Mouse (Mus musculus) heart, embryonic 15.5 days (tissue): ENCODE measurements around the gene Atad2b. TPM values are rescaled to one million over a fixed set of nuclear protein-coding genes. Genes with fewer than 3 reads are reported as not detected.

Source experiments
- ATAC-seq: fragments of 200-750 bp; cut with Nextera tagmentation; replicated peaks from 2 replicates; pipeline ENCODE4 v1.8.0; 2017; ENCODE audit warnings: low read depth, moderate TSS enrichment; ENCODE audit not compliant: insufficient number of reproducible peaks, insufficient read depth, low FRiP score
- H3K27ac ChIP-seq: fragments of 300-500 bp; sonication (generic); 2 replicates; pipeline ENCODE4 v1.5.1; 2015; ENCODE audit warnings: mild to moderate bottlenecking, inconsistent platforms
- H3K27me3 ChIP-seq: fragments of 300-500 bp; sonication (generic); 2 replicates; pipeline ENCODE4 v1.6.1; 2015; ENCODE audit warnings: inconsistent platforms
- H3K36me3 ChIP-seq: fragments of 300-500 bp; sonication (generic); 2 replicates; pipeline ENCODE4 v1.6.1; 2015; ENCODE audit warnings: mild to moderate bottlenecking, inconsistent platforms
- H3K4me1 ChIP-seq: fragments of 300-500 bp; sonication (generic); replicated peaks from 2 replicates; pipeline ENCODE4 v1.6.1; 2015; ENCODE audit warnings: inconsistent platforms
- H3K4me2 ChIP-seq: fragments of 300-500 bp; sonication (generic); 2 replicates; pipeline ENCODE4 v1.6.1; 2015; ENCODE audit warnings: inconsistent platforms, mild to moderate bottlenecking, moderate library complexity
- H3K4me3 ChIP-seq: fragments of 300-500 bp; sonication (generic); 2 replicates; pipeline ENCODE4 v1.5.1; 2015; ENCODE audit warnings: mild to moderate bottlenecking, inconsistent platforms
- H3K9ac ChIP-seq: fragments of 300-500 bp; sonication (generic); 2 replicates; pipeline ENCODE4 v1.6.1; 2015; ENCODE audit warnings: mild to moderate bottlenecking, inconsistent platforms
- H3K9me3 ChIP-seq: fragments of 300-500 bp; sonication (generic); replicated peaks from 2 replicates; pipeline ENCODE4 v1.6.1; 2016; ENCODE audit warnings: inconsistent platforms
- WGBS: fragments of 180-500 bp; shearing (Covaris S2); methylation state at CpG from one replicate; pipeline ENCODE4 v1.1.7; 2015; ENCODE audit warnings: mixed read lengths; 5-methylcytosine and 5-hydroxymethylcytosine counted together
- polyA plus RNA-seq: library from polyadenylated mRNA; unstranded; fragments of >200 nt; fragmentation: Nextera tagmentation; extraction: Ambion mirVana; gene quantifications from 2 replicates; pipeline ENCODE4 v1.2.1, GENCODE M21; 2015

The Atad2b gene
- polyA plus RNA-seq, 1 experiment from 2014 or later, result 6.0 TPM

DNA sequence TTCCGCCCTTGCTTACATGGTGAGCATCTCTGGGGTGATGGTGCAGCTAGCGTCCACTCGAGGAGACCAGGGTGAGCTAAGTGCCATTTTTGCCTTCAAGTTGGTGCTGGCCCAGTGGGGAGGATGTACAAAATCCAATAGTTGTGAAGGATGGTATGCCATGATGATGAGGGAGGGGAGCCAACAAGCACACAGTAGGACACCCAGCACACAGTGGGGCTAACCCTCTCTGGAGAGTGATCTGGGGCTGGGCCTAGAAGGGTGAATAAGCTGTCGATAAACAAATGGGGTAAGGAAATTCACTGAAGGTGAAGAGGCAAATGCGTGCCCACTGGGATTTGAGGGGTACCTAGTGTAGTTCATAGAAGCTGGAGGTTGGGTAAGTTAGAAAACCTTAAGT lies 167.6 kb downstream of the Atad2b start:
- Histone ChIP-seq H3K4me1 (peaks cover 10% of the 10 kb centered on the region), H3K27me3 (no peaks in the 10 kb centered on the region), H3K27ac (no peak overlapping the region), H3K9ac (no peak overlapping the region), H3K36me3 (no peaks in the 10 kb centered on the region), H3K9me3 (0 out of 2 replicates have a peak, but pooled peaks cover 3% of the 10 kb centered on the region), H3K4me3 (no peak overlapping the region), H3K4me2 (no peak overlapping the region)
- no peak for ATAC-seq
- 88% methylated on average over 5 of the region's 5 CpGs for WGBS

DNA sequence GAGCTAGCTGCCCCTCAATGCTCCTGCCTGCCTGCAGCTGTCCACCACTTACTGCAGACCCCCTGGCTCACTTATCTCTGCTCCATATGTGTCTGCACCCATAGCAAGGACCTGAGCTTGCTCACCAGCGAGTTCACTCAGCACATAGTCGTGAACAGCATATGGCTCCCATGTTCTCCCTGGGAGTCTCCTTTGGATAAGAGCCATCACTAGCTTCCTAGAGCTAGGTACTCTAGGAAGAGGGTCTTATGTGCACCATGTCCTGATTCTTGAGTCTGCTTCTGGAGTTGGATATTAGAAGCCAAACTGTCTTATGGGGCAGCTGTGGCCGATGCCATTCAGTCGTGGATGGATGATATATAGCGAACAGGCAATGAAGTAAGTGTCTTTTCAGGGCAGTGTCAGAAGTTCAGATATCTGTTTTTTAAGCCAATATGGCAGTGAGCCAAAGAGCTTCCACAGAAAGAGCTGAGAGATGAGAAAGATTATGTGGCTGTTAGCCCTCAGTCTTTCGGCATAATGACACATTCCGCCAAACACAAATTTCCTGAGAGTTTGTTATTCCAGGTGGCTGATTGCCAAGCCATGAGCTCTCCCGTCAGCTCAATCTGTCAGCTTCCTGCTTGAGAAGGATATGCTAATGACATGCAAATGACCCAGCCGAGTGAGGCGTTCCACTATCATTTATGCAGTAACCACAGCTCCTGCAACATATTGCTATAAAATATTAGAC lies 170.8 kb downstream of the Atad2b start:
- Histone ChIP-seq H3K4me2 (peak overlapping the region; percentile 9; the same call in 1 of the 2 replicates), H3K27ac (no peak overlapping the region)

DNA sequence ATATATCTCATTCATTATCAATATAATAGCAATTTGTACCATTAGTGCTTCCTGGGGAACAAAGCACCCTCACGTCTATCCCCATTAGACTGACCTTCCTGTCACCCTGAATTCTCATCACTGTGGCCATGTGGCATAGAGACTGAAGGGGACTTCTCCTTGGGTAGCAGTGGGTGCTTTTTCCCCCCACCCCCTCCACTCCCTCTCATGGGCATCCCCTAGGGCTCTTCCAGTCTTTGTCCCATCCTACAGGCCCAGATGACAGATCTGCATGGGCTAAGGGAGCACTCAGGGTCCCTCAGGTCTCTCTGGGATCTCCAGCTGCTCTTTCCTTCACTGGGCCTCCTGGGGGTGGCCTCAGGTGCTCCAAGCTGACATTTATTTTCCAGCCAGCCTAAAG lies 171.5 kb downstream of the Atad2b start:
- Histone ChIP-seq H3K27ac (no peak overlapping the region), H3K4me2 (no peak overlapping the region), H3K27me3 (no peaks in the 10 kb centered on the region), H3K4me1 (peaks cover 10% of the 10 kb centered on the region), H3K4me3 (no peak overlapping the region), H3K9ac (no peak overlapping the region), H3K36me3 (no peaks in the 10 kb centered on the region), H3K9me3 (no peaks in the 10 kb centered on the region)
- WGBS, result 25% methylated on average over 1 of the region's 1 CpGs
- peak; percentile 25; the same call in 1 of the 2 replicates for ATAC-seq

More for the DNA sequence above, 170.8 kb downstream of the Atad2b start:
- H3K36me3 ChIP-seq, result no peaks in the 10 kb centered on the region
- no peak overlapping the region for H3K4me3 ChIP-seq
- 22% methylated on average over 10 of the region's 10 CpGs for WGBS
- no peaks in the 10 kb centered on the region for H3K9me3 ChIP-seq
- no peak for ATAC-seq
- no peak overlapping the region for H3K9ac ChIP-seq
- peaks cover 10% of the 10 kb centered on the region for H3K4me1 ChIP-seq
- H3K27me3 ChIP-seq, result no peaks in the 10 kb centered on the region

Other genes with a start within 250 kb of the Atad2b start
- 0.15 and 0.19 TPM in 2 replicates for gene Fam228a, start 178.9 kb upstream of the Atad2b start, polyA plus RNA-seq
- gene Pfn4, start 148.3 kb upstream of the Atad2b start, polyA plus RNA-seq, result 1.9 and 2.0 TPM in 2 replicates
- 2.1 and 3.0 TPM in 2 replicates for gene Fam228b, start 148.1 kb upstream of the Atad2b start, polyA plus RNA-seq
- gene Sf3b6, start 99.8 kb upstream of the Atad2b start, polyA plus RNA-seq, result 97.9 and 107 TPM in 2 replicates
- gene Fkbp1b, start 75.8 kb upstream of the Atad2b start, polyA plus RNA-seq, result 8.9 and 10.5 TPM in 2 replicates
- gene Wdcp, start 74.0 kb upstream of the Atad2b start, polyA plus RNA-seq, result 15.0 and 15.5 TPM in 2 replicates
- gene Mfsd2b, start 43.0 kb upstream of the Atad2b start, polyA plus RNA-seq, result 1.4 and 2.2 TPM in 2 replicates
- gene Ubxn2a, start 9.6 kb upstream of the Atad2b start, polyA plus RNA-seq, result 30.1 and 32.1 TPM in 2 replicates